Mouse (Mus musculus) cerebellum, adult 2 months (tissue): ENCODE measurements at regions not wholly inside any gene's neighbourhood (a gene's known extent, or its start where the extent isn't known, plus 50 kb on each side); places are given as distances from the start of the nearest gene placed in this dataset.

ENCODE experiments used
- DNase-seq, 2 experiments: peaks; one replicate each; pipeline ENCODE4 v3.0.0; 2021
- H3K27ac ChIP-seq: fragments of 200-500 bp; 2 replicates; pipeline ENCODE4 v1.5.1; 2012; ENCODE audit warnings: low read length, control low read depth, inconsistent platforms; ENCODE audit not compliant: insufficient read depth
- H3K27me3 ChIP-seq: fragments of 200-500 bp; 2 replicates; pipeline ENCODE4 v1.6.1; 2012; ENCODE audit warnings: inconsistent platforms, mild to moderate bottlenecking, low read length, moderate library complexity; ENCODE audit not compliant: control insufficient read depth, insufficient read depth
- H3K4me1 ChIP-seq: fragments of 200-500 bp; 2 replicates; pipeline ENCODE4 v1.6.1; 2011; ENCODE audit warnings: low read length; ENCODE audit not compliant: control insufficient read depth, insufficient read depth
- H3K4me3 ChIP-seq: fragments of 200-500 bp; replicated peaks from 2 replicates; pipeline ENCODE3; 2011; ENCODE audit warnings: mild to moderate bottlenecking, low read depth, low read length, control low read depth; ENCODE audit not compliant: insufficient read depth
- CTCF ChIP-seq: fragments of 200-500 bp; IDR thresholded peaks from 2 replicates; pipeline ENCODE4 v1.5.1; 2011; ENCODE audit warnings: low read depth, mild to moderate bottlenecking, control low read depth, low read length, moderate library complexity, borderline replicate concordance; ENCODE audit not compliant: insufficient read depth
- POLR2A ChIP-seq: fragments of 200-500 bp; IDR thresholded peaks from 2 replicates; pipeline ENCODE4 v1.6.1; 2011; ENCODE audit warnings: low read length, control low read depth, borderline replicate concordance; ENCODE audit not compliant: insufficient read depth
- WGBS: fragments of 180-500 bp; shearing (Covaris S2); methylation state at CpG from one replicate; pipeline ENCODE4 v1.1.7; 2018; 5-methylcytosine and 5-hydroxymethylcytosine counted together

DNA sequence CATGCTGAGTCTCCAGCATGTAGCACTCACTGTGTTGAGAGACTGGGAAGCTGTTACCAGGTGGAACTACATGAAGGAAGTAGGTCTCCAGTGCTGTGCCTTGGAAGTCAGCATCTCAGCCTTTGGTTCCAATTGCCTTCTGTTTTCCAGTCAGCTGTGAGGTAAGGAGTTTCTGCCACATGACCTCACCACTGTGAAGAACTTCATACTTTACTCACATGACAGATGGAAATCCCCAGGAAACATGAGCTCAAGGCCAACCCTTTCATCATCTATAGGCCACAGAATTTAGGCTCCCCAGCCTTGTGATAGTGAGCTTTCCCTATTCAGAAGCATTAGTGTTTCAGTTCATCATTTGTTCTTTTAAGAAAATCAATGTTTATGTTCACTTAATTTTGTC lies 314.4 kb upstream of the Ngly1 start:
- DNase-seq, result peak in 1 of 2 experiments; percentile 57
- TF ChIP-seq CTCF (no peak), POLR2A (no peak)
- Histone ChIP-seq H3K4me3 (no peak overlapping the region), H3K27ac (no peak overlapping the region), H3K27me3 (no peaks in the 10 kb centered on the region), H3K4me1 (peaks cover 5% of the 10 kb centered on the region; the same call in 1 of the 2 replicates)

- no peak for DNase-seq
- TF ChIP-seq CTCF (no peak), POLR2A (no peak)
- Histone ChIP-seq H3K27ac (no peak overlapping the region), H3K4me1 (no peaks in the 10 kb centered on the region), H3K4me3 (no peak overlapping the region), H3K27me3 (no peaks in the 10 kb centered on the region)
These were observed 278.8 kb upstream of the Ngly1 start for GRCm38 (mm10) chr14:15970321-15970720.

DNA sequence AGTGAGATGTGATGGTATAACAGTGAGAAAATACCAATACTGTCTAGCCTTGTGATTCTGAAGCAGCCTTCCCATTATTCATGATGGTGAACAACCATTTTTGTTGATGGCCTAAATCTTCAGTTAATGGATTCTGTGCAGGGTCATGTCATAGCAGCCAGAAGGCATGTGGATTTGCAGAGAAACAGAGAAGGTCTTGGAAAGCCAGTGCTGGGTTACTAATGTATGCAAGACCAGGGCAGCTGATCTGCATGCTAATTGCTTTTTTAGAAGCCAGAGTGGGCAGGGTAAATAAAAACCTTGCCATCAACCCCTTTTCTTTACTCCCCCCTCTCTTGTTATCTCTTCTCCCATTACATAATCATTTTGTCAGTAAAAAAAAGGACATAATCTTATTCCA lies 278.3 kb upstream of the Ngly1 start:
- H3K27ac ChIP-seq, result no peak overlapping the region
- TF ChIP-seq POLR2A, result no peak
- no peak for TF ChIP-seq CTCF
- H3K4me1 ChIP-seq, result no peaks in the 10 kb centered on the region
- no peak for DNase-seq
- H3K27me3 ChIP-seq, result no peaks in the 10 kb centered on the region
- H3K4me3 ChIP-seq, result no peak overlapping the region

DNA sequence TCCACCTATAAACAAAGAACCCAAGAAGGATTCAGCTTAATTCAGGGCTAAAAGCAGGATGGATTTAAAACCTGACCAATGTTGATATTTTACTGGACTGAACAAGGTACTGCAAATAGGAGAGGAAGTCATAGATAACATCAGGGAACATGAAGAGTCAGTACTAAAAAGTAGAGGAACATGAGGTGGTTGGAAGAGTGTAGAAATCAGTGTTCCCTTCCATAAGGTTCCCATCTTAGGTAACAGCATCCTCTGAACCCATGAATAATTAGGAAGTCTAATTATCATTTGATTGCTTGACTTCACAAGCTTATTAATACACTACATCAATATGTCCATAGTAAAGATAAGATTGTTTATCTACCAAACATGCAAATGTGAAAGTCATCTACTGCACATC lies 277.8 kb upstream of the Ngly1 start:
- Histone ChIP-seq H3K27me3 (no peaks in the 10 kb centered on the region), H3K4me1 (no peaks in the 10 kb centered on the region), H3K27ac (no peak overlapping the region), H3K4me3 (no peak overlapping the region)
- no peak for TF ChIP-seq POLR2A
- no peak for DNase-seq

DNA sequence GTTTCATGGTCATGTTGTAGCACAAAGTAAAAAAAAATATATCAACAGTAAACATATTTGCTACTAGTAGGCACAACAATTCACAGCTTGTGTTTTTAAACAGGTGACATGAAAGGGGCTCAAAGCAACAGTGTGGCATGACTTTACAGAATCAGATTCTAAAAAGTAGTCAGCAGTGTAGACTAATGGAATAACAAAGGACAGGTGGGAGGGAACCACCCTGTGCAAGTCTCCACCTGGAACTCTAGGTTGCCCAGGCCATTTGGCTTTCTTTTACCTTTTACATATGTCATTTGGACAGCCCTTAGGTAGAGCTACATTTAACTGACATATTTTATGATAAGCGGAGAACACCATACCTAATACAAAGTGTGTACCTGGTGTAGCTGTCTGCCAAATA lies 271.7 kb upstream of the Ngly1 start:
- no peak for DNase-seq
- no peaks in the 10 kb centered on the region for H3K27me3 ChIP-seq
- no peak for TF ChIP-seq POLR2A
- TF ChIP-seq CTCF, result no peak
- H3K4me3 ChIP-seq, result no peak overlapping the region
- H3K27ac ChIP-seq, result no peak overlapping the region
- H3K4me1 ChIP-seq, result no peaks in the 10 kb centered on the region
- 97% methylated on average over 1 of the region's 1 CpGs for WGBS

GRCm38 (mm10) chr14:15978329-15978728 lies 270.8 kb upstream of the Ngly1 start:
- Histone ChIP-seq H3K27ac (no peak overlapping the region), H3K4me1 (no peaks in the 10 kb centered on the region), H3K4me3 (no peak overlapping the region), H3K27me3 (no peaks in the 10 kb centered on the region)
- TF ChIP-seq POLR2A, result no peak
- no peak for TF ChIP-seq CTCF
- no peak for DNase-seq
- 8% methylated on average over 1 of the region's 1 CpGs for WGBS

GRCm38 (mm10) chr14:16005409-16005808 lies 243.7 kb upstream of the Ngly1 start:
- Histone ChIP-seq H3K4me1 (no peaks in the 10 kb centered on the region), H3K4me3 (no peak overlapping the region), H3K27ac (no peak overlapping the region), H3K27me3 (no peaks in the 10 kb centered on the region)
- TF ChIP-seq POLR2A (no peak), CTCF (no peak)
- WGBS, result 76% methylated on average over 1 of the region's 1 CpGs
- DNase-seq, result no peak

- TF ChIP-seq POLR2A, result no peak
- no peak for TF ChIP-seq CTCF
- DNase-seq, result no peak
- Histone ChIP-seq H3K4me3 (no peak overlapping the region), H3K27me3 (no peaks in the 10 kb centered on the region), H3K27ac (no peak overlapping the region), H3K4me1 (no peaks in the 10 kb centered on the region)
- 96% methylated on average over 2 of the region's 2 CpGs for WGBS
These were observed 242.1 kb upstream of the Ngly1 start for GRCm38 (mm10) chr14:16006968-16007367.

- no peaks in the 10 kb centered on the region for H3K27me3 ChIP-seq
- TF ChIP-seq POLR2A (no peak), CTCF (no peak)
- no peak for DNase-seq
- no peak overlapping the region for H3K4me3 ChIP-seq
- H3K27ac ChIP-seq, result no peak overlapping the region
- no peaks in the 10 kb centered on the region for H3K4me1 ChIP-seq
These were observed 239.3 kb upstream of the Ngly1 start for GRCm38 (mm10) chr14:16009778-16010177.
